Mouse (Mus musculus) liver, adult 2 months (tissue): ENCODE results near the gene 0610040J01Rik. TPM values are rescaled to one million over a fixed set of nuclear protein-coding genes. Genes with fewer than 3 reads are reported as not detected.

Experiments used
- DNase-seq: peaks from one replicate; pipeline ENCODE4 v3.0.0-alpha.2; 2011; ENCODE audit warnings: low read depth, low spot score; ENCODE audit errors: extremely low read depth
- H3K27ac ChIP-seq: fragments of 200-500 bp; replicated peaks from 2 replicates; pipeline ENCODE4 v1.5.1; 2012; ENCODE audit warnings: low read depth, mild to moderate bottlenecking, control low read depth, inconsistent platforms, low read length; ENCODE audit not compliant: insufficient read depth
- H3K27me3 ChIP-seq: fragments of 200-500 bp; 2 replicates; pipeline ENCODE4 v1.6.1; 2012; ENCODE audit warnings: mild to moderate bottlenecking, moderate library complexity, low read length, inconsistent platforms; ENCODE audit not compliant: control insufficient read depth, insufficient read depth
- H3K36me3 ChIP-seq: fragments of 200-500 bp; 2 replicates; pipeline ENCODE4 v1.6.1; 2012; ENCODE audit warnings: low read length, inconsistent platforms; ENCODE audit not compliant: control insufficient read depth, insufficient read depth
- H3K4me1 ChIP-seq: fragments of 200-500 bp; 2 replicates; pipeline ENCODE4 v1.6.1; 2011; ENCODE audit warnings: low read length; ENCODE audit not compliant: control insufficient read depth, insufficient read depth
- H3K4me3 ChIP-seq: fragments of 200-500 bp; 2 replicates; pipeline ENCODE4 v1.5.1; 2011; ENCODE audit warnings: low read depth, mild to moderate bottlenecking, control low read depth, low read length, moderate library complexity; ENCODE audit not compliant: insufficient read depth
- H3K79me2 ChIP-seq: fragments of 200-500 bp; 2 replicates; pipeline ENCODE4 v1.6.1; 2012; ENCODE audit warnings: inconsistent platforms, mild to moderate bottlenecking, low read length, moderate library complexity; ENCODE audit not compliant: control insufficient read depth, insufficient read depth
- H3K9ac ChIP-seq: fragments of 200-500 bp; 2 replicates; pipeline ENCODE4 v1.6.1; 2012; ENCODE audit warnings: low read depth, mild to moderate bottlenecking, control low read depth, inconsistent platforms, low read length
- CTCF ChIP-seq: fragments of 200-500 bp; IDR thresholded peaks from 2 replicates; pipeline ENCODE4 v1.5.1; 2011; ENCODE audit warnings: low read depth, low read length, control low read depth
- POLR2A ChIP-seq: fragments of 200-500 bp; IDR thresholded peaks from 2 replicates; pipeline ENCODE4 v1.6.1; 2011; ENCODE audit warnings: low read length, control low read depth; ENCODE audit not compliant: insufficient read depth; ENCODE audit errors: extremely low read depth
- WGBS: fragments of 180-500 bp; shearing (Covaris S2); methylation state at CpG from one replicate; pipeline ENCODE4 v1.1.7; 2018; 5-methylcytosine and 5-hydroxymethylcytosine counted together
- polyA plus RNA-seq: library from polyadenylated mRNA; depleted of rRNA; stranded (reverse); fragments of >200 nt; gene quantifications from 2 replicates; pipeline ENCODE4 v1.2.3, GENCODE M21; 2012
- total RNA-seq: library from RNA; depleted of rRNA; stranded (reverse); fragments of >200 nt; gene quantifications from 2 replicates; pipeline ENCODE4 v1.2.3, GENCODE M21; 2014

The 0610040J01Rik gene
- total and polyA plus RNA-seq, 2 experiments, result 20.9 to 32.2 TPM

- no peaks in the 10 kb centered on the region; the same call in 1 of the 2 replicates for H3K79me2 ChIP-seq
- no peak overlapping the region for H3K4me3 ChIP-seq
- peak; percentile 98 for DNase-seq
- no peak for TF ChIP-seq POLR2A
- no peak for TF ChIP-seq CTCF
- H3K9ac ChIP-seq, result no peak overlapping the region
- H3K27ac ChIP-seq, result peak overlapping the region; percentile 80
- H3K4me1 ChIP-seq, result peaks cover 12% of the 10 kb centered on the region
- WGBS, result 28% methylated on average over 3 of the region's 3 CpGs
- H3K36me3 ChIP-seq, result peaks cover 4% of the 10 kb centered on the region; the same call in 1 of the 2 replicates
- no peaks in the 10 kb centered on the region for H3K27me3 ChIP-seq
Measured at GRCm38 (mm10) chr5:63897820-63898110, 85.6 kb downstream of the 0610040J01Rik start.

- H3K9ac ChIP-seq, result no peak overlapping the region
- no peak overlapping the region for H3K4me3 ChIP-seq
- DNase-seq, result no peak
- WGBS, result 39% methylated on average over 3 of the region's 3 CpGs
- no peaks in the 10 kb centered on the region for H3K4me1 ChIP-seq
- TF ChIP-seq CTCF (no peak), POLR2A (no peak)
- no peaks in the 10 kb centered on the region for H3K79me2 ChIP-seq
- peaks cover 4% of the 10 kb centered on the region; the same call in 1 of the 2 replicates for H3K36me3 ChIP-seq
- H3K27ac ChIP-seq, result no peak overlapping the region
- no peaks in the 10 kb centered on the region for H3K27me3 ChIP-seq
Measured at GRCm38 (mm10) chr5:63903329-63903728, 91.2 kb downstream of the 0610040J01Rik start.

- Histone ChIP-seq H3K4me3 (no peak overlapping the region), H3K36me3 (no peaks in the 10 kb centered on the region), H3K27me3 (no peaks in the 10 kb centered on the region), H3K4me1 (peaks cover 9% of the 10 kb centered on the region), H3K9ac (no peak overlapping the region), H3K79me2 (no peaks in the 10 kb centered on the region), H3K27ac (no peak overlapping the region)
- peak; percentile 94 for TF ChIP-seq CTCF
- TF ChIP-seq POLR2A, result no peak
- peak; percentile 50 for DNase-seq
- 28% methylated on average over 13 of the region's 13 CpGs for WGBS
Measured at GRCm38 (mm10) chr5:63906149-63907093, 94.3 kb downstream of the 0610040J01Rik start.

- no peaks in the 10 kb centered on the region for H3K27me3 ChIP-seq
- DNase-seq, result no peak
- 84% methylated on average over 4 of the region's 4 CpGs for WGBS
- H3K9ac ChIP-seq, result no peak overlapping the region
- H3K4me1 ChIP-seq, result peaks cover 9% of the 10 kb centered on the region
- H3K79me2 ChIP-seq, result no peaks in the 10 kb centered on the region
- H3K27ac ChIP-seq, result no peak overlapping the region
- TF ChIP-seq CTCF, result no peak
- TF ChIP-seq POLR2A, result no peak
- H3K4me3 ChIP-seq, result no peak overlapping the region
- no peaks in the 10 kb centered on the region for H3K36me3 ChIP-seq
Measured at GRCm38 (mm10) chr5:63907513-63907912, 95.3 kb downstream of the 0610040J01Rik start.

GRCm38 (mm10) chr5:63910171-63910960 is 98.2 kb downstream of the 0610040J01Rik start:
- no peak overlapping the region for H3K9ac ChIP-seq
- no peak overlapping the region for H3K4me3 ChIP-seq
- 48% methylated on average over 10 of the region's 10 CpGs for WGBS
- H3K27me3 ChIP-seq, result no peaks in the 10 kb centered on the region
- H3K36me3 ChIP-seq, result no peaks in the 10 kb centered on the region
- DNase-seq, result peak; percentile 92
- no peaks in the 10 kb centered on the region for H3K79me2 ChIP-seq
- TF ChIP-seq POLR2A (no peak), CTCF (no peak)
- H3K4me1 ChIP-seq, result peaks cover 9% of the 10 kb centered on the region
- peak overlapping the region; percentile 19; the same call in 1 of the 2 replicates for H3K27ac ChIP-seq

GRCm38 (mm10) chr5:63914896-63915295 is 102.7 kb downstream of the 0610040J01Rik start:
- TF ChIP-seq CTCF (no peak), POLR2A (no peak)
- DNase-seq, result peak; percentile 47
- WGBS, result 19% methylated on average over 1 of the region's 1 CpGs
- H3K4me1 ChIP-seq, result peaks cover 8% of the 10 kb centered on the region
- no peak overlapping the region for H3K27ac ChIP-seq
- 0 out of 2 replicates have a peak, but pooled peaks cover 1% of the 10 kb centered on the region for H3K36me3 ChIP-seq
- no peak overlapping the region for H3K4me3 ChIP-seq
- H3K79me2 ChIP-seq, result no peaks in the 10 kb centered on the region
- no peak overlapping the region for H3K9ac ChIP-seq
- no peaks in the 10 kb centered on the region for H3K27me3 ChIP-seq
